Mouse (Mus musculus) CH12.LX (cell line): ENCODE data around the gene Pigk. TPM values are rescaled to one million over a fixed set of nuclear protein-coding genes. Genes with fewer than 3 reads are reported as not detected.

Source experiments
- DNase-seq: peaks from one replicate; pipeline ENCODE4 v3.0.0-alpha.2; 2013; ENCODE audit errors: extremely low read depth
- H3K27ac ChIP-seq: 2 replicates; pipeline ENCODE4 v1.5.1; 2012; ENCODE audit warnings: low read depth, mild to moderate bottlenecking, control low read depth, moderate library complexity; ENCODE audit not compliant: insufficient read depth
- H3K27me3 ChIP-seq: replicated peaks from 2 replicates; pipeline ENCODE3; 2012; ENCODE audit warnings: inconsistent platforms
- H3K36me3 ChIP-seq, 2 experiments: replicated peaks in 1 of 2; 2 replicates each; pipeline versions ENCODE3 to v1.6.1; 2012; ENCODE audit warnings: inconsistent platforms in 1 of 2, low read length in 1 of 2, mild to moderate bottlenecking in 1 of 2, mixed read lengths in 1 of 2, moderate library complexity in 1 of 2; ENCODE audit not compliant: control insufficient read depth in 1 of 2, insufficient read depth in 1 of 2
- H3K4me1 ChIP-seq, 2 experiments: 2 replicates each; pipeline ENCODE4 v1.6.1; 2012; ENCODE audit warnings: inconsistent platforms in 1 of 2, moderate library complexity in 1 of 2; ENCODE audit not compliant: insufficient read depth in 2 of 2, control insufficient read depth in 1 of 2
- H3K4me2 ChIP-seq: 2 replicates; pipeline ENCODE4 v1.6.1; 2012; ENCODE audit warnings: low read depth, mild to moderate bottlenecking, control low read depth; ENCODE audit not compliant: poor library complexity, insufficient read depth, severe bottlenecking
- H3K4me3 ChIP-seq, 3 experiments: fragments of 150-350 bp in 1 of 3; sonication (generic) in 1 of 3; replicated peaks in 1 of 3; 2 replicates each; pipeline versions ENCODE3 to v1.5.1; 2011 to 2012; ENCODE audit warnings: low read depth in 2 of 3, low read length in 2 of 3, mild to moderate bottlenecking in 2 of 3, moderate library complexity in 2 of 3, control low read depth in 1 of 3, improper control_type of control experiment in 1 of 3, inconsistent platforms in 1 of 3, mixed read lengths in 1 of 3; ENCODE audit not compliant: poor library complexity in 1 of 3
- H3K79me2 ChIP-seq: replicated peaks from 2 replicates; pipeline ENCODE4 v1.6.1; 2012; ENCODE audit warnings: mild to moderate bottlenecking, moderate library complexity; ENCODE audit not compliant: control insufficient read depth, poor library complexity, insufficient read depth, severe bottlenecking; ENCODE audit errors: extremely low read depth
- H3K9ac ChIP-seq: 2 replicates; pipeline ENCODE4 v1.6.1; 2012; ENCODE audit warnings: low read depth, mild to moderate bottlenecking, control low read depth, moderate library complexity; ENCODE audit not compliant: insufficient read depth
- H3K9me3 ChIP-seq: replicated peaks from 2 replicates; pipeline ENCODE3; 2012; ENCODE audit warnings: low read length, inconsistent platforms, mixed read lengths
- CHD1 ChIP-seq: IDR thresholded peaks from 2 replicates; pipeline ENCODE4 v1.6.1; 2012; ENCODE audit warnings: low read depth, low read length, improper control_type of control experiment, inconsistent platforms
- ELF1 ChIP-seq: IDR thresholded peaks from 2 replicates; pipeline ENCODE4 v1.6.1; 2014; ENCODE audit warnings: low read depth, mild to moderate bottlenecking, inconsistent platforms, low read length, improper control_type of control experiment
- HCFC1 ChIP-seq: IDR thresholded peaks from 2 replicates; pipeline ENCODE4 v1.6.1; 2012; ENCODE audit warnings: low read depth, mild to moderate bottlenecking, inconsistent platforms, low read length, improper control_type of control experiment
- MXI1 ChIP-seq: IDR thresholded peaks from 2 replicates; pipeline ENCODE4 v1.6.1; 2011; ENCODE audit warnings: mild to moderate bottlenecking, low read depth, low read length, improper control_type of control experiment
- POLR2A ChIP-seq: IDR thresholded peaks from 2 replicates; pipeline ENCODE4 v1.6.1; 2011; ENCODE audit warnings: low read depth, mild to moderate bottlenecking, improper control_type of control experiment, low read length
- POLR2AphosphoS2 ChIP-seq: IDR thresholded peaks from 2 replicates; pipeline ENCODE4 v1.6.1; 2011; ENCODE audit warnings: low read depth, low read length, improper control_type of control experiment
- RCOR1 ChIP-seq: conservative IDR thresholded peaks from 2 replicates; pipeline ENCODE4 v1.6.1; 2012; ENCODE audit warnings: low read depth, mild to moderate bottlenecking, inconsistent platforms, low read length, improper control_type of control experiment
- TBP ChIP-seq: conservative IDR thresholded peaks from 2 replicates; pipeline ENCODE4 v1.6.1; 2011; ENCODE audit warnings: low read depth, low read length, improper control_type of control experiment
- UBTF ChIP-seq: IDR thresholded peaks from 2 replicates; pipeline ENCODE4 v1.6.1; 2012; ENCODE audit warnings: low read depth, mild to moderate bottlenecking, inconsistent platforms, low read length, improper control_type of control experiment, moderate library complexity
- USF2 ChIP-seq: conservative IDR thresholded peaks from 2 replicates; pipeline ENCODE4 v1.6.1; 2011; ENCODE audit warnings: low read depth, low read length, improper control_type of control experiment
- ZKSCAN1 ChIP-seq: IDR thresholded peaks from 2 replicates; pipeline ENCODE4 v1.6.1; 2012; ENCODE audit warnings: low read depth, inconsistent platforms, low read length, improper control_type of control experiment, borderline replicate concordance
- ZNF384 ChIP-seq: IDR thresholded peaks from 2 replicates; pipeline ENCODE4 v1.6.1; 2012; ENCODE audit warnings: low read depth, low read length, improper control_type of control experiment, inconsistent platforms
- dilution Hi-C: fragments of 300-500 bp; cut with MboI; formaldehyde crosslinking; loops from 2 replicates; pipeline ENCODE4 v1.14.3; 2020; ENCODE audit warnings: low sequenced_read_pairs; ENCODE audit not compliant: extremely low pct_unique_long_range_greater_than_20kb, extremely low pct_ligation_motif_present
- in situ Hi-C: fragments of 300-500 bp; cut with MboI; formaldehyde crosslinking; loops from 3 replicates; pipeline ENCODE4 v1.14.3; 2019; ENCODE audit warnings: low sequenced_read_pairs, low pct_ligation_motif_present, low pct_unique_long_range_greater_than_20kb, mixed read lengths
- polyA plus RNA-seq: library from polyadenylated mRNA; unstranded; fragments of >175 nt; gene quantifications from 2 replicates; pipeline ENCODE4 v1.2.1, GENCODE M21; 2012; ENCODE audit warnings: low read depth; ENCODE audit not compliant: insufficient read length
- total RNA-seq, 2 experiments: library from RNA; depleted of rRNA; stranded (reverse); fragments of 300-350 nt in 1 of 2; fragments of >200 nt in 1 of 2; gene quantifications; 2 replicates each; pipeline ENCODE4 v1.2.3; 2012 to 2014

Pigk gene
- total and polyA plus RNA-seq, 3 experiments, result 56.4 to 79.3 (median 67.5) TPM

DNA sequence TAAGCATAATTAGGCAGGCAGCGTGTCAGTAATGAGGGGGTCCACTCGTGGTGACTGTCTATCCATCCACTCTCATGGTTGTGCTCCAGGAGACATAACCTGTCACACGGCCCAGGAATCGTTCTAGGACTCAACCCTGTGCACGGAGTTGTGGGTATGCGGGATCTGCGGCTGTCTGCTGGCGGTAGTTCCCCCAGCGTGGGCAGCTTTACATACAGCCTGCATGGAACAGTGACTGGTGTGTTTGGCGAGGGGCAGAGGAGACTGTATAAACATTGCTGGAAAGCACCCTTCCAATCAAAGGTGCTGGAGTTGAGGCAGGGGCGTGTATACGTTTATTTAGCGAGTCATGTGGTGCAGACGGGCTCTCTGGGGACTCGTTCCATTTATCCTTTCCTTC is 209.6 kb downstream of the Pigk start:
- TF ChIP-seq TBP (no peak), ZKSCAN1 (no peak)
- Histone ChIP-seq H3K27ac (no peak overlapping the region), H3K4me1 (peaks cover 12 to 50% of the 10 kb centered on the region in 2 experiments), H3K4me3 (no peak overlapping the region), H3K9ac (no peak overlapping the region), H3K9me3 (no peaks in the 10 kb centered on the region), H3K79me2 (no peaks in the 10 kb centered on the region), H3K27me3 (no peaks in the 10 kb centered on the region), H3K4me2 (no peak overlapping the region), H3K36me3 (no peaks in the 10 kb centered on the region)
- dilution Hi-C loops (no loop called here), in situ Hi-C loops (no loop called here)
- no peak for DNase-seq

- Histone ChIP-seq H3K4me2 (no peak overlapping the region), H3K27me3 (no peaks in the 10 kb centered on the region), H3K79me2 (no peaks in the 10 kb centered on the region), H3K9ac (no peak overlapping the region), H3K4me1 (peaks cover 11 to 42% of the 10 kb centered on the region in 2 experiments), H3K4me3 (no peak overlapping the region), H3K27ac (no peak overlapping the region), H3K9me3 (no peaks in the 10 kb centered on the region), H3K36me3 (no peaks in the 10 kb centered on the region)
- dilution Hi-C loops, result no loop called here
- DNase-seq, result no peak
- in situ Hi-C loops, result no loop called here
- TF ChIP-seq ELF1, result no peak
- no peak for TF ChIP-seq POLR2AphosphoS2
- TF ChIP-seq HCFC1, result no peak
- TF ChIP-seq UBTF, result no peak
- TF ChIP-seq USF2, result no peak
Observed at GRCm38 (mm10) chr3:152925364-152925763, 211.5 kb downstream of the Pigk start.

DNA sequence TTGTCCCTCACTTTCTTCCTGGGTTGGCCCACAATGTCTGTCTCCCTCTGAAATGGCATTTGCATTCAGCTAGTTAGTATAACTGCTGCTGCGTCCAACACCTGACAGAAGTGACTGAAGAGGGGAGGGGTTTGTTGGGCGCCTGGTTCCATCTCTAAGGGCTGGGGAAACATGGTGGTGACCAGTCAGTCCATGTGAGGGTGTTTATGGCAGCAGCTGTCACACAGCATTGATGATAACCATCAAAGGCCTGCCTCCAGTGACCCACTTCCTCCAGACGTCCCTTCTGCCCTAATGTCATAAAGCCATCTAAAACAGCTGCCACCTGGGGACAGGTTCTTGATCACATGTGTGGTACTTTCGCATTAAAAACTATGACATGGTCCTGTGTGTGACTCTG is 212.3 kb downstream of the Pigk start:
- TF ChIP-seq POLR2A (no peak), ZNF384 (no peak), MXI1 (no peak), RCOR1 (no peak), CHD1 (no peak), POLR2AphosphoS2 (no peak)
- no peak overlapping the region for H3K9ac ChIP-seq
- no peak overlapping the region for H3K27ac ChIP-seq
- H3K9me3 ChIP-seq, result no peaks in the 10 kb centered on the region
- in situ Hi-C loops, result no loop called here
- no peak for DNase-seq
- no peaks in the 10 kb centered on the region for H3K79me2 ChIP-seq
- H3K4me3 ChIP-seq, result no peak overlapping the region
- H3K4me1 ChIP-seq, result peaks cover 9 to 43% of the 10 kb centered on the region in 2 experiments
- no peaks in the 10 kb centered on the region for H3K27me3 ChIP-seq
- dilution Hi-C loops, result no loop called here
- no peak overlapping the region for H3K4me2 ChIP-seq
- no peaks in the 10 kb centered on the region for H3K36me3 ChIP-seq
